Mouse (Mus musculus): ENCODE results near the gene Dnm1. TPM values are rescaled to one million over a fixed set of nuclear protein-coding genes. Genes with fewer than 3 reads are reported as not detected.

Gene Dnm1
- 103 and 122 TPM in 2 replicates for polyA plus RNA-seq (2012; rRNA removed; ENCODE audit: low replicate concordance)

GRCm38 (mm10) chr2:32353007-32353542 is at the start of gene Dnm1:
Gene Dnm1 (minus strand): TSS chr2:32353338.

GRCm38 (mm10) chr2:32395484-32395945 is 42.4 kb upstream of the Dnm1 start, which contains the start of gene Ptges2:
Gene Ptges2 (plus strand): TSS chr2:32395896.

DNA sequence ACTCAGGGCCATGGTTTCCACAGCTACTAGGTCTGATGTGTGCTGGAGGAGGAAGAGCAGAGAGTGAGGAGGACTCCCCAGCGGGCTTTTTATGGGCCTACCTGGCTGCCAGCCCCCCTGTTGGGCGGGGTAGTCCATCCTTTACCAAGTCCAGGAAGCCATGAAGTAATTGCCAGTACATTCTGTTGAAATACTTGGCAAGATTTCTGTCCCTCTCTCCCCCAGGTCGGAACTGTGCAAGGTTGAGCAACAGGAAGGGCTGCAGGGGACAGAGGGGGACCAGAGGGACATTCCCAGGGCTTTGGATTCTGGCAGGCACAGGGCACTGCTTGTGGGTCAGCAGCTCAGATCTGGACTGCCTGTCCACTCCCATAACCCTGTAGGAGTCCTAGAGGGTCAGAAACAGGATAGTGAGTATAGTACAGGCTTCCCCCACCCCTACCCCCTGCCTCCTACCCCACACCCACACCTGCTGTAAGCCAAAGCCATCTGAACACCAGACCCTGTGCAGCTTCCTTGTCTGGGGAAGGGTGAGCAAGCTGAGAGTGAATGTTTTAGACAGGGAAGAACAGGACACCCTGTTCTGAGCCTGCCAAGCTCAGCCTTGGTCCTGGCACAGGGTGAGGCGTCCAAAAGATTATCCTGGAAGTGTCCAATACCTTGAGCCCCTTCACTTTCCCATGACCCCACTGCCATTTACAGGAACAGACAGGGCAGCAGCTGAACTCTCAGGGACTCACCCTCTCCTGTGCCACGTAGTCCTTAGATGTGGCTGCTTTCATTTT is 34.8 kb upstream of the Dnm1 start, which contains the start of gene Lcn2:
Gene Lcn2, minus strand, starts transcription at position 547 of the 785 bp plus-strand sequence.

DNA sequence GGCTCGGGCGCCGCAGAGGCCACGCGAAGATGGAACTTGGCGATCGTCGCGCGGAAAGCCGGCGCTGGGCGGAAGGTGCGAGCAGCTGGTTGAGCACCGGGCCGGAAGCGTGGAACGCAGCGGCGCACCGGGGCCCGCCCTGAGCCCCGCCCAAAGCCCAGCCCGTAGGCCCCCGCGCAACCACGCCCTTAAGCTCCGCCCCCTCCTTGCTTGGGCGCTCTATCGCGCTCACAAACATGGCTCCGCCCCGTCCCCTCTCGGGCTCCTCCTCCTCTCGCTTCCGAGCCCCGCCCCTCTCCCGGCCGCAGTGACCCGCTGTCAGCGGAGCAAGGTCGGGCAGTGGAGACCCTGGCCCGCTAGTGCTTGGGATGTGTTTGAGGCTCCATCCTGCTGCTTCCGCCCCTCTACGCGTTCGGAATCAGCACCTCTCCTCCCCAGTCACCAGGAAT is 28.7 kb upstream of the Dnm1 start, which contains the start of gene 1110008P14Rik:
Gene 1110008P14Rik, minus strand, starts transcription at position 164 of the 449 bp plus-strand sequence.

DNA sequence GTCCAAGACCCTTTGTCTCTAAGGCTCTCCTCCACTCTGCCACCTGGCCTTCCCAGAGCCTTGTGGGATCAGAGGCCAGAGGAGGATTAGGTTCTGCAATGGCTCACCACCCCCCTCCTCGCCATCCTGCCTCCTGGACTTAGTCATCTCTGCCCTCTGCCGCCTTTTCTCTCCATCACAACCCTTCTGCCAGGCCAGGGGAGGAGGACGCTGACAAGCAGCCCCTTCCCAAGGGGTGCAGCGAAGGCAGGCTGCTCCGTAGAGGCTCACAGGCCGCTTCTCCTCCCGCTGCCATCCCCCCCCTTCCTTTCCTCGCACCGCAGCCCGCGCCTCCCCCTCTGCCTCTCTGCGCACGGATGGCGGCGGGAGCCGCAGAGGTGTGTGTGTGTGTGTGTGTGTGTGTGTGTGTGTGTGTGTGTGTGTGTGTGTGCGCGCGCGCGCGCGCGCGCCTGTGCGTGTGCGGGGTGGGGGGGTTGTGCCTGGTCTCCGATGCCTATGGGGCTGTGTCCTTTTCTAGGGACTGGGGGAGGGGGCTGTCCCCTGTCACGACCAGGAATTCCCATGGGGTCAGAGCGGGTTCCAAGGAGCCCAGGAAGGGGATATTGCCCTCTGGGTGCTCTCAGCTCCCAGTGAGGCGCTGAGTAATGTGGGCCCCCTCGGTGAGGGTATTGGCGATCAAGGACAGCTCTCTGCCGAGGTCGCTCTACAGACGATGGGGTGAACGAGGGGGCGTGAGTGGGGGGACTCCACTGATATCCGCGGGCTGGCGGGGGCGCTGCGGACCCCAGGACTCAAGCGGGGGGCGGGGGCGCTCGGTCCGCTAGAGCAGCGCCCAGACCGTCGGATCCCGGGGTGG is 759 bp downstream of the Dnm1 start, which contains the start of gene Ciz1:
Gene Ciz1, plus strand, starts transcription at position 177 of the 856 bp plus-strand sequence.

DNA sequence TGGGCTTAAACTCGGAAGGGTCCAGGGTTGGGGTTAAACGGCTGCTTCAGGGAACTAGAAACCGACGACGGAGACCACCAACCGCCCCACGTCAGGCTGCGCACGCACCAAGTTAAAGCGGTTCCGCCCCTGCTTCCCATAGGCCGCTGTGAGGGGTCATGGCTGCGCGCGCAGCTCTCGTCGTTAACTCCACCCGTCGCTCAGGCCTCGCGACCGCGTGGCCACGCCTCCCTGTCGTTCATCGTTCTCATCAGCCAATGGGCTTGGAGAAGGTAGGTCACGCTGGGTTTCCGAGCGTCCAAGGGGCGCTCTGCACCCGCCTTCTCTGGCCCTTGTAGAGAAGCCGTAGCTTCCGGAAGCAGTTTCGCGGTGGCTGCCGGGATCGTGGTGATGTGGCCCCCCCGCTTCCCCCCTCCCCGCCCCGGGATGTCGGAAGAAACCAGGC is 65.2 kb downstream of the Dnm1 start, which contains the start of gene Swi5:
Gene Swi5, minus strand, starts transcription at position 153 of the 445 bp plus-strand sequence.

DNA sequence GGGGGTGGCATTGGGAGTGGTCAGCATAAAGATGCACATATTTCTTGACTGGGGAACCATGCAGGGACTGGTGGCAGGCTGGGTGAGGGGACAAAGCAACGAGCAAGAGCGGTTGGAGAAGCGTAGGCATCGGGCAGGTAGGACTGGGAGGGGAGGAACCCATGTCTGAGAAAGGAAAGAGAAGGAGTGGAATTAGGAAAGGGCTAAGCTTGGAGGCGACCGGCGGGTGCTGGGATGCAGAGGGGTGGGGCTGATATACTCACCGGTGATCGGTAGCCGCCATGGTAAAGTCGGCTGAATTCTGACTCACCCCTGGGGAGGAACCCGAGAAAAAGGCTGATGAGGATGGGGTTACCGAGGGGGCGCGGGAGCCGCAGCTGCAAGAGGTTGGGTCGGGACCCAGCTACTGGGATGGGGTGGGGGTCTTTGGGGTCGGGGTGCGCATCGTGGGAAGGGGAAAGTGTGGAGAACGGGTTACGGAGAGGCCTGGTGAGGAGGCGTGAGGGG is 65.8 kb downstream of the Dnm1 start, which contains the start of gene Golga2:
Gene Golga2, plus strand, starts transcription at position 51 of the 507 bp plus-strand sequence.

GRCm38 (mm10) chr2:32259657-32260417 is 93.3 kb downstream of the Dnm1 start, which contains the start of gene Uck1:
Gene Uck1 (minus strand): TSS chr2:32260159.

Other genes starting within 250 kb of the Dnm1 start
- gene Prrc2b, start 202.3 kb downstream of the Dnm1 start, polyA plus RNA-seq (2012; rRNA removed; ENCODE audit: low replicate concordance), result 34.3 and 64.2 TPM in 2 replicates
- gene Pomt1, start 116.7 kb downstream of the Dnm1 start, polyA plus RNA-seq (2012; rRNA removed; ENCODE audit: low replicate concordance), result 45.0 and 55.0 TPM in 2 replicates
- gene Uck1, start 93.2 kb downstream of the Dnm1 start, polyA plus RNA-seq (2012; rRNA removed; ENCODE audit: low replicate concordance), result 196 and 244 TPM in 2 replicates
- gene Golga2, start 66.0 kb downstream of the Dnm1 start, polyA plus RNA-seq (2012; rRNA removed; ENCODE audit: low replicate concordance), result 43.3 and 44.0 TPM in 2 replicates
- 284 and 294 TPM in 2 replicates for gene Swi5, start 65.3 kb downstream of the Dnm1 start, polyA plus RNA-seq (2012; rRNA removed; ENCODE audit: low replicate concordance)
- gene Ciz1, start 1.0 kb downstream of the Dnm1 start, polyA plus RNA-seq (2012; rRNA removed; ENCODE audit: low replicate concordance), result 143 and 268 TPM in 2 replicates
- 234 and 382 TPM in 2 replicates for gene 1110008P14Rik, start 28.6 kb upstream of the Dnm1 start, polyA plus RNA-seq (2012; rRNA removed; ENCODE audit: low replicate concordance)
- 10.4 and 44.7 TPM in 2 replicates for gene Lcn2, start 34.9 kb upstream of the Dnm1 start, polyA plus RNA-seq (2012; rRNA removed; ENCODE audit: low replicate concordance)
- gene Ptges2, start 42.6 kb upstream of the Dnm1 start, polyA plus RNA-seq (2012; rRNA removed; ENCODE audit: low replicate concordance), result 66.6 and 71.5 TPM in 2 replicates
- gene Naif1, start 97.1 kb upstream of the Dnm1 start, polyA plus RNA-seq (2012; rRNA removed; ENCODE audit: low replicate concordance), result 5.9 and 6.3 TPM in 2 replicates
- 28.3 and 41.7 TPM in 2 replicates for gene Slc25a25, start 98.1 kb upstream of the Dnm1 start, polyA plus RNA-seq (2012; rRNA removed; ENCODE audit: low replicate concordance)
- 12.0 and 27.3 TPM in 2 replicates for gene Fam102a, start 182.0 kb upstream of the Dnm1 start, polyA plus RNA-seq (2012; rRNA removed; ENCODE audit: low replicate concordance)
- gene Dpm2, start 217.5 kb upstream of the Dnm1 start, polyA plus RNA-seq (2012; rRNA removed; ENCODE audit: low replicate concordance), result 162 and 185 TPM in 2 replicates
- not detected in 2 replicates for gene Pip5kl1, start 221.5 kb upstream of the Dnm1 start, polyA plus RNA-seq (2012; rRNA removed; ENCODE audit: low replicate concordance)
- not detected in 2 replicates for gene 9430097D07Rik, start 222.3 kb upstream of the Dnm1 start, polyA plus RNA-seq (2012; rRNA removed; ENCODE audit: low replicate concordance)
- 22.6 and 43.4 TPM in 2 replicates for gene St6galnac4, start 233.8 kb upstream of the Dnm1 start, polyA plus RNA-seq (2012; rRNA removed; ENCODE audit: low replicate concordance)
- 50.7 and 103 TPM in 2 replicates for gene St6galnac6, start 246.4 kb upstream of the Dnm1 start, polyA plus RNA-seq (2012; rRNA removed; ENCODE audit: low replicate concordance)

Data from subcutaneous adipose tissue, adult 2 months (tissue).